Mouse (Mus musculus): Measurements from ENCODE around the gene Tcf7l2.

GRCm38 (mm10) chr19:55794194-55794945 is 52.8 kb downstream of the Tcf7l2 start:
- TF ChIP-seq HCFC1 (IDR thresholded peaks at IDR 0.05; ENCODE audit: low read depth, low read length) (no peak), ZNF384 (IDR thresholded peaks at IDR 0.05; ENCODE audit: low read depth, low read length) (no peak), KAT2A (IDR thresholded peaks at IDR 0.05; ENCODE audit: insufficient replicate concordance, low read length) (no peak), CHD2 (IDR thresholded peaks at IDR 0.05; ENCODE audit: low read length) (no peak), CTCF (conservative IDR thresholded peaks at IDR 0.05 in 1 of 2, IDR thresholded peaks at IDR 0.05 in 1 of 2; ENCODE audit: low read depth in 2 of 2, low read length in 2 of 2) (no peak), POLR2A (IDR thresholded peaks at IDR 0.05; ENCODE audit: low read depth, low read length) (no peak)

Data from CH12.LX (cell line).